Mouse (Mus musculus) ovary, postnatal 14 days (tissue): Measurements from ENCODE around the gene Plin5.
"Not testable (repeated sequence)": the region's sequence is repeated elsewhere in the genome, so short reads cannot be mapped to it uniquely, and the experiment has no call there.

Source experiments
- DNase-seq: peaks from one replicate; pipeline ENCODE4 v3.0.0; 2022; ENCODE audit warnings: low spot score

The Plin5 gene

GRCm38 (mm10) chr17:56107736-56108135 lies 9.7 kb downstream of the Plin5 start:
- DNase-seq: no peak

- no peak for DNase-seq
Observed at GRCm38 (mm10) chr17:56106981-56107380, 10.4 kb downstream of the Plin5 start.

- not testable (repeated sequence) for DNase-seq
Observed at GRCm38 (mm10) chr17:56106436-56106835, 11.0 kb downstream of the Plin5 start.

GRCm38 (mm10) chr17:56104821-56105220 lies 12.6 kb downstream of the Plin5 start:
- DNase-seq: not testable (repeated sequence)

- no peak for DNase-seq
Observed at GRCm38 (mm10) chr17:56103465-56104285, 13.7 kb downstream of the Plin5 start.

- no peak for DNase-seq
Observed at GRCm38 (mm10) chr17:56102927-56103326, 14.5 kb downstream of the Plin5 start.

- no peak for DNase-seq
Observed at GRCm38 (mm10) chr17:56102158-56102557, 15.2 kb downstream of the Plin5 start.

GRCm38 (mm10) chr17:56100811-56101210 lies 16.6 kb downstream of the Plin5 start:
- DNase-seq: no peak

- DNase-seq: no peak
Observed at GRCm38 (mm10) chr17:56098711-56099572, 18.5 kb downstream of the Plin5 start.

- DNase-seq: no peak
Observed at GRCm38 (mm10) chr17:56098180-56098579, 19.2 kb downstream of the Plin5 start.

- DNase-seq: no peak
Observed at GRCm38 (mm10) chr17:56096883-56097282, 20.5 kb downstream of the Plin5 start.

GRCm38 (mm10) chr17:56092794-56093193 lies 24.6 kb downstream of the Plin5 start:
- no peak for DNase-seq

- no peak for DNase-seq
Observed at GRCm38 (mm10) chr17:56092312-56092711, 25.1 kb downstream of the Plin5 start.

GRCm38 (mm10) chr17:56080781-56081585 lies 36.4 kb downstream of the Plin5 start:
- DNase-seq: no peak

GRCm38 (mm10) chr17:56079921-56080320 lies 37.5 kb downstream of the Plin5 start:
- no peak for DNase-seq

GRCm38 (mm10) chr17:56078880-56079795 lies 38.3 kb downstream of the Plin5 start, which contains the start of gene Hdgfl2:
Hdgfl2 (plus strand) TSS chr17:56079634.
- DNase-seq: peak; percentile 99

- not testable (repeated sequence) for DNase-seq
Observed at GRCm38 (mm10) chr17:56078361-56078760, 39.0 kb downstream of the Plin5 start.

GRCm38 (mm10) chr17:56077523-56077922 lies 39.9 kb downstream of the Plin5 start:
- no peak for DNase-seq

GRCm38 (mm10) chr17:56074827-56075208 lies 42.6 kb downstream of the Plin5 start, which contains the start of gene Ubxn6:
Ubxn6 (minus strand) TSS chr17:56075028.
- peak; percentile 97 for DNase-seq

- DNase-seq: peak; percentile 80
Observed at GRCm38 (mm10) chr17:56074097-56074826, 43.1 kb downstream of the Plin5 start.
